10 mouse cellular contexts compared by ENCODE assay signal in the genomic region with DNA sequence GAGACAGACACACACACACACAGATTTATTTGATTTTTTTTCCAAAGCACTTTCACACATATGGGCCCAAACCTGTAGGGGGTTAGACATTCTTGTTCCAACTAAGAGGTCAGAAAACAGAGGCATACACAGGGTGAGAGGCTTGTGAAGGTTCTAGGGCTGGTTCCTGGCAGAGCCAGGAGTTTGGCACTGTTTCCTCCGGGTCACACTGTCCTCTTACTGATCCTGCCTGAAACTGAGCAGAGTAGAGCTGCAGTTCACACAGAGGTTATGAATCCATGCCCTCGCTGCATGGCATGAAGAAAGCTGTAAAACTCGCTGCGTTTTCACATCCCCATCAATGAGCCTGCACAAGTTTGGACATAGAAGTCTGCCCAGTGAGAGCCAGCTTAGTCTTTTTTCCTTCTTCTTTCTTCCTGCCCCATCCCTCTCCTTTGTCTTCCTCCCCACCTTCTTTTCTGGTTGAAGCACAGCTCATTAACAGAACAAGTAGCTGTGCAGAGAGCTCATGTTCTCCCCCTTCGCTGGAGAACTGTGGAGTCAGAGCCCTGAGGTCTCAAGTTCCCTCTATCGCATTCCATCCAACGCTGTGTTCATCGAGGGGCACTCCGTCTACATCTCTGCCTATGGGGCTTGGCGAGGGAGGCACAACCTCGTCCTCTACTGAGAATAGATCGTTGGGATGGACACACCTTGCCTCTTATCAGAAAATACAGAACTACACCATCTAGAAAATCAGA. TPM values are rescaled to one million over a fixed set of nuclear protein-coding genes. Genes with fewer than 3 reads are reported as not detected.
DNase-seq lines count a peak whose midpoint lies in the region; ATAC-seq and TF ChIP-seq lines count a peak whose summit lies in the region.
"Had no signal": no experiment of that assay in that cellular context is flagged by ENCODE, and none has a peak within 500 bp of the region (broad histone marks: within the 10 kb centered on the region; RNA-seq: fewer than 3 reads in every experiment).

No protein-coding gene starts in this region.

- no peaks in the 10 kb centered on the region for H3K9me3 ChIP-seq in heart, embryonic 10.5 days
- no peaks in the 10 kb centered on the region for H3K9me3 ChIP-seq in hindbrain, postnatal 0 days (ENCODE audit: low read length)
- H3K9me3 ChIP-seq: midbrain, embryonic 13.5 days had no signal

- H3K36me3 ChIP-seq in heart, adult 2 months (ENCODE audit: control insufficient read depth, insufficient read depth, low read length), result no peaks in the 10 kb centered on the region
- H3K36me3 ChIP-seq in heart, embryonic 10.5 days, result no peaks in the 10 kb centered on the region
- no peaks in the 10 kb centered on the region for H3K36me3 ChIP-seq in hindbrain, postnatal 0 days (ENCODE audit: insufficient read depth, low read length)
- H3K36me3 ChIP-seq: midbrain, embryonic 13.5 days had no signal

- peaks cover 2% of the 10 kb centered on the region; the same call in 1 of the 2 replicates for H3K27me3 ChIP-seq in heart, adult 2 months (ENCODE audit: control insufficient read depth, insufficient read depth, low read length)
- H3K27me3 ChIP-seq in heart, embryonic 10.5 days (ENCODE audit: insufficient read depth, poor library complexity, severe bottlenecking), result peaks cover 21% of the 10 kb centered on the region
- no peaks in the 10 kb centered on the region for H3K27me3 ChIP-seq in hindbrain, postnatal 0 days (ENCODE audit: insufficient read depth, low read length)

- no peaks in the 10 kb centered on the region for H3K79me2 ChIP-seq in heart, adult 2 months (replicated peaks; ENCODE audit: control insufficient read depth, insufficient read depth, low read length)

- no peak overlapping the region for H3K4me2 ChIP-seq in hindbrain, postnatal 0 days (ENCODE audit: low read depth, low read length)
- H3K4me2 ChIP-seq: midbrain, embryonic 13.5 days had no signal

- peak; percentile 28 to 41 for DNase-seq in heart, adult 2 months
- DNase-seq in heart, embryonic 10.5 days (ENCODE audit: low spot score), result no peak
- peak; percentile 46 for DNase-seq in ovary, postnatal 36 days (ENCODE audit: low spot score)
- DNase-seq in ovary, postnatal 14 days (ENCODE audit: low spot score), result no peak
- no peak for DNase-seq in hindbrain, postnatal 0 days (ENCODE audit: low spot score)
- no peak for DNase-seq in cerebellum, adult 9-10 months
- DNase-seq in urinary bladder, postnatal 4 days (ENCODE audit: low spot score in 2 of 2), result no peak
- DNase-seq: thymus, adult 18-20 months had no signal

- H3K4me1 ChIP-seq in heart, adult 2 months (ENCODE audit: control insufficient read depth, insufficient read depth, low read length), result no peaks in the 10 kb centered on the region; the same call in 1 of the 2 replicates
- peaks cover 9% of the 10 kb centered on the region for H3K4me1 ChIP-seq in heart, embryonic 10.5 days
- H3K4me1 ChIP-seq in hindbrain, postnatal 0 days (ENCODE audit: insufficient read depth, low read length), result peaks cover 6% of the 10 kb centered on the region; the same call in 1 of the 2 replicates

- TF ChIP-seq CTCF in heart, adult 2 months (IDR thresholded peaks at IDR 0.05), result no peak
- TF ChIP-seq CTCF in hindbrain, postnatal 0 days (IDR thresholded peaks at IDR 0.05; ENCODE audit: low read depth), result no peak

- H3K4me3 ChIP-seq in heart, adult 2 months, result no peak overlapping the region
- H3K4me3 ChIP-seq in heart, embryonic 10.5 days, result no peak overlapping the region
- H3K4me3 ChIP-seq in hindbrain, postnatal 0 days (ENCODE audit: low read length), result no peak overlapping the region
- H3K4me3 ChIP-seq: midbrain, embryonic 13.5 days had no signal

- no peak for ATAC-seq in hindbrain, postnatal 0 days
- no peak for ATAC-seq in cerebellum, adult (ENCODE audit: insufficient number of reproducible peaks, low FRiP score, low TSS enrichment)
- ATAC-seq: midbrain, embryonic 13.5 days had no signal

- TF ChIP-seq EP300 in heart, adult 2 months (IDR thresholded peaks at IDR 0.05; ENCODE audit: insufficient read depth, low read depth, low read length), result no peak

- intact Hi-C loops in heart, adult 2 months (cut with DNase I), result loop anchor here (5.0 kb wide), 1 partner anchor 118 kb away; no protein-coding TSS in a partner anchor

- H3K9ac ChIP-seq in heart, adult 2 months (ENCODE audit: low read depth, low read length), result no peak overlapping the region
- no peak overlapping the region for H3K9ac ChIP-seq in hindbrain, postnatal 0 days (replicated peaks; ENCODE audit: low read length)
- H3K9ac ChIP-seq: midbrain, embryonic 13.5 days had no signal

- H3K27ac ChIP-seq in heart, adult 2 months, result no peak overlapping the region
- no peak overlapping the region for H3K27ac ChIP-seq in heart, embryonic 10.5 days
- H3K27ac ChIP-seq in hindbrain, postnatal 0 days, result peak overlapping the region; percentile 32; the same call in 1 of the 2 replicates
- H3K27ac ChIP-seq: midbrain, embryonic 13.5 days had no signal

- TF ChIP-seq POLR2A in heart, adult 2 months (IDR thresholded peaks at IDR 0.05; ENCODE audit: insufficient read depth, low read depth, low read length), result no peak

- WGBS in heart, adult 2 months, result 68% methylated on average over 12 of the region's 12 CpGs
- 63% methylated on average over 12 of the region's 12 CpGs for WGBS in heart, embryonic 10.5 days
- 39% methylated on average over 12 of the region's 12 CpGs for WGBS in hindbrain, postnatal 0 days

RNA-seq across cellular contexts. Expression of gene Car12, which starts 4.5 kb away (rescaled TPM):
- not detected for total RNA-seq in heart, adult 2 months (2021)
- not detected in 2 replicates for polyA plus RNA-seq in heart, adult 2 months (2012; rRNA removed)
- polyA plus RNA-seq in heart, embryonic 10.5 days (2016; fragmentation: Nextera tagmentation; extraction: Ambion mirVana), result 0.70 and 1.3 TPM in 2 replicates
- total RNA-seq in hindbrain, postnatal 0 days (2014; rRNA removed), result 5.9 and 12.5 TPM in 2 replicates
- polyA plus RNA-seq in hindbrain, postnatal 0 days (2015; fragmentation: Nextera tagmentation; extraction: Ambion mirVana), result 6.6 and 7.4 TPM in 2 replicates

Comparison
In these comparisons a context has a peak if more than half of its experiments do, and no peak if none do; other contexts are left out.
1. DNase-seq: peak in heart, adult 2 months (2 of 2) and ovary, postnatal 36 days (single experiment); none in heart, embryonic 10.5 days (single experiment), ovary, postnatal 14 days (single experiment), hindbrain, postnatal 0 days (single experiment), cerebellum, adult 9-10 months (single experiment) and urinary bladder, postnatal 4 days (0 of 2).